Mouse (Mus musculus): ENCODE results near the gene Tnfrsf25.
A peak's percentile ranks its signal among the peaks of the same experiment; 100 is the strongest.

Tnfrsf25 gene

GRCm38 (mm10) chr4:152140441-152140840, 24.7 kb downstream of the Tnfrsf25 start:
- DNase-seq (ENCODE audit: low read depth, low spot score), result peak; percentile 64

- DNase-seq (ENCODE audit: low read depth, low spot score), result no peak
Observed at GRCm38 (mm10) chr4:152141521-152142135, 25.9 kb downstream of the Tnfrsf25 start.

GRCm38 (mm10) chr4:152143632-152144031, 27.9 kb downstream of the Tnfrsf25 start:
- peak; percentile 51 for DNase-seq (ENCODE audit: low read depth, low spot score)

- no peak for DNase-seq (ENCODE audit: low read depth, low spot score)
Observed at GRCm38 (mm10) chr4:152145473-152145872, 29.7 kb downstream of the Tnfrsf25 start.

- no peak for DNase-seq (ENCODE audit: low read depth, low spot score)
Observed at GRCm38 (mm10) chr4:152146033-152146827, 30.5 kb downstream of the Tnfrsf25 start.

- DNase-seq (ENCODE audit: low read depth, low spot score), result no peak
Observed at GRCm38 (mm10) chr4:152150546-152150945, 34.8 kb downstream of the Tnfrsf25 start.

GRCm38 (mm10) chr4:152151451-152151965, 35.8 kb downstream of the Tnfrsf25 start:
- no peak for DNase-seq (ENCODE audit: low read depth, low spot score)

- DNase-seq (ENCODE audit: low read depth, low spot score), result peak; percentile 82
Observed at GRCm38 (mm10) chr4:152151966-152152544, 36.3 kb downstream of the Tnfrsf25 start, which contains the start of gene Espn. TSS of gene Espn (minus strand) at chr4:152152371.

GRCm38 (mm10) chr4:152153771-152154177, 38.0 kb downstream of the Tnfrsf25 start:
- DNase-seq (ENCODE audit: low read depth, low spot score), result peak; percentile 94

- no peak for DNase-seq (ENCODE audit: low read depth, low spot score)
Observed at GRCm38 (mm10) chr4:152155019-152155418, 39.3 kb downstream of the Tnfrsf25 start.

- DNase-seq (ENCODE audit: low read depth, low spot score), result peak; percentile 77
Observed at GRCm38 (mm10) chr4:152157779-152158584, 42.2 kb downstream of the Tnfrsf25 start.

GRCm38 (mm10) chr4:152158585-152159284, 43.0 kb downstream of the Tnfrsf25 start, which contains the start of gene Hes2:
TSS of gene Hes2 (plus strand) at chr4:152158867.
- peak; percentile 60 for DNase-seq (ENCODE audit: low read depth, low spot score)

GRCm38 (mm10) chr4:152159285-152159678, 43.5 kb downstream of the Tnfrsf25 start:
- peak; percentile 38 for DNase-seq (ENCODE audit: low read depth, low spot score)

GRCm38 (mm10) chr4:152160748-152161147, 45.0 kb downstream of the Tnfrsf25 start:
- DNase-seq (ENCODE audit: low read depth, low spot score), result no peak

GRCm38 (mm10) chr4:152161601-152162000, 45.9 kb downstream of the Tnfrsf25 start:
- DNase-seq (ENCODE audit: low read depth, low spot score), result no peak

- no peak for DNase-seq (ENCODE audit: low read depth, low spot score)
Observed at GRCm38 (mm10) chr4:152162748-152163147, 47.0 kb downstream of the Tnfrsf25 start.

GRCm38 (mm10) chr4:152165036-152165931, 49.5 kb downstream of the Tnfrsf25 start:
- DNase-seq (ENCODE audit: low read depth, low spot score), result peak; percentile 75

GRCm38 (mm10) chr4:152168052-152168451, 52.3 kb downstream of the Tnfrsf25 start:
- no peak for DNase-seq (ENCODE audit: low read depth, low spot score)

GRCm38 (mm10) chr4:152169103-152169502, 53.4 kb downstream of the Tnfrsf25 start:
- no peak for DNase-seq (ENCODE audit: low read depth, low spot score)

Measured in ES-CJ7 (cell line).